Mouse (Mus musculus) adipose tissue, adult 10 weeks (tissue): ENCODE data around the gene I830077J02Rik. TPM values are rescaled to one million over a fixed set of nuclear protein-coding genes. Genes with fewer than 3 reads are reported as not detected.

Experiments
- polyA plus RNA-seq: library from polyadenylated mRNA; stranded (reverse); fragments of 350-450 nt; fragmentation: Illumina TruSeq; extraction: RNeasy Lipid Tissue Mini Kit (QIAGEN cat#74804); gene quantifications from one replicate; pipeline ENCODE4 v1.2.3, GENCODE M21; 2014; ENCODE audit warnings: low read depth, low replicate concordance

I830077J02Rik gene
- polyA plus RNA-seq = 1.2 TPM

GRCm38 (mm10) chr3:105932240-105933071 lies at the start of gene I830077J02Rik:
Gene I830077J02Rik (minus strand): TSS chr3:105932664.

GRCm38 (mm10) chr3:105973411-105973810 lies 40.9 kb upstream of the I830077J02Rik start, which contains the start of gene Ovgp1:
Gene Ovgp1 (plus strand): TSS chr3:105973711.

DNA sequence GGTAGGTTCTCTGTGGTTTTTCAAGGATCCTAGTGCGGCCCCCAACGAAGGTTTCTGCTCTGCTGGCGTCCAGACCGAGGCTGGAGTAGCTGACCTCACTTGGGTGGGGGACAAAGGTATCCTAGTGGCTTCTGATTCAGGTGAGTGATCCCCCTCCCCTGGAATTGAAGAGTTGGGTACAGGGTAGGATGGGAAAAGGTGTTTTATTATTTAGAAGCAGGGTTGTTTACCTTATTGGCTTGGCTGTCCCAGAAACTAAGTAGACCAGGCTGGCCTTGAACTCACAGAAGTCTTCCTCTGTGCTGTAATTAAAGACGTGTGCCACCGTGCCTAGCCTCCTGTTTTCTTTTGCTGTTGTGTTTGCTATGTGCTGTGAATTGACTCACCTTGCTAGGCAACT lies 27.5 kb upstream of the I830077J02Rik start, which contains the start of gene Atp5f1:
Gene Atp5f1, minus strand, starts transcription at position 101 of the 400 bp plus-strand sequence.

DNA sequence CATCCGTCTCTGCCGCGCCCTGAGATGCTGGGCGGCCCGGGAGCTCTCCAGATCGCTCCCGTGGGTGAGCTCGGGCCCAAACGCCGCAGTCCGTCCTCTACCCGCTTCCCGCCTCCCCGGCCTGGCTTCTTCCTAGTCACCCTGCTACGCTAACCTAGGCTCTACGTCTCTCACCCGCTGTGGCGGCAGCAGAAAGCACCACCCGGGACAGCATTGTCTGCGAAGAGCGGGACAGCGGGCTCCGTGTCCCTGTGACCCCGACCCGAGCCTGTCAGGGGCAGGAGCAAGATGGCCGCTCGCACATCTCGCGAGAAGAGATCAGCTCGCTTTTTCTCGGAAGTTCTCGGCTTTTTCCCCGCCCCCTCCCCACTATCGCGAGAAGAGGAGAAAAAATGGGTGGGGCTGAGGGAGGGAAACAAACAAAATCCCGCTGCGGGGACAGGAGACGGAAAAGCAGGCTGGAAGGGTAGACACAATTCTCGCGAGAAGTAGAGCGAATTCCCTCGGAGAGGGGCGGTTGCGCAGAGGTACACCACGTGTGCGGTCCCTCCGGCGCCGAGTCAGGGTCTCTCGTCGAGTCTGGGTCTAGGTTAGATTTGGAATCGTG lies 26.6 kb upstream of the I830077J02Rik start, which contains the start of gene Wdr77:
Gene Wdr77, plus strand, starts transcription at position 396 of the 607 bp plus-strand sequence.

Other genes with a start within 250 kb of the I830077J02Rik start
- gene Ddx20, start 245.1 kb downstream of the I830077J02Rik start, polyA plus RNA-seq = 14.3 TPM
- 7.0 TPM for gene Inka2, start 228.1 kb downstream of the I830077J02Rik start, polyA plus RNA-seq
- gene Rap1a, start 131.3 kb downstream of the I830077J02Rik start, polyA plus RNA-seq = 85.0 TPM
- gene Adora3, start 61.8 kb downstream of the I830077J02Rik start, polyA plus RNA-seq = 0.92 TPM
- 3.3 TPM for gene Tmigd3, start 61.8 kb downstream of the I830077J02Rik start, polyA plus RNA-seq
- 31.8 TPM for gene Wdr77, start 26.7 kb upstream of the I830077J02Rik start, polyA plus RNA-seq
- 189 TPM for gene Atp5f1, start 27.4 kb upstream of the I830077J02Rik start, polyA plus RNA-seq
- gene Ovgp1, start 41.0 kb upstream of the I830077J02Rik start, polyA plus RNA-seq = 2.9 TPM
- 6.0 TPM for gene Pifo, start 82.0 kb upstream of the I830077J02Rik start, polyA plus RNA-seq
- gene Chil5, start 100.2 kb upstream of the I830077J02Rik start, polyA plus RNA-seq = 0.31 TPM
- gene Chia1, start 180.6 kb upstream of the I830077J02Rik start, polyA plus RNA-seq = 2.2 TPM
- 0.86 TPM for gene Chil3, start 234.9 kb upstream of the I830077J02Rik start, polyA plus RNA-seq